Mouse (Mus musculus) ES-Bruce4 (cell line): ENCODE data around the gene Kifc1. TPM values are rescaled to one million over a fixed set of nuclear protein-coding genes. Genes with fewer than 3 reads are reported as not detected.

ENCODE experiments used
- H3K27ac ChIP-seq: 2 replicates; pipeline ENCODE4 v1.5.1; 2012; ENCODE audit warnings: low read length, inconsistent platforms; ENCODE audit not compliant: insufficient read depth
- H3K27me3 ChIP-seq: 2 replicates; pipeline ENCODE4 v1.6.1; 2012; ENCODE audit warnings: mild to moderate bottlenecking, low read length, inconsistent platforms; ENCODE audit not compliant: control insufficient read depth, poor library complexity, insufficient read depth, severe bottlenecking
- H3K36me3 ChIP-seq: 2 replicates; pipeline ENCODE4 v1.6.1; 2012; ENCODE audit warnings: inconsistent platforms, mild to moderate bottlenecking, low read length, moderate library complexity; ENCODE audit not compliant: control insufficient read depth, poor library complexity, insufficient read depth, severe bottlenecking
- H3K4me1 ChIP-seq: one replicate; pipeline ENCODE4 v1.8.1; 2011; ENCODE audit warnings: low read length; ENCODE audit not compliant: control insufficient read depth, insufficient read depth
- H3K4me3 ChIP-seq: 2 replicates; pipeline ENCODE4 v1.5.1; 2011; ENCODE audit warnings: low read depth, mild to moderate bottlenecking, low read length
- H3K9ac ChIP-seq: 2 replicates; pipeline ENCODE4 v1.6.1; 2012; ENCODE audit warnings: low read depth, mild to moderate bottlenecking, inconsistent platforms; ENCODE audit not compliant: poor library complexity, severe bottlenecking
- H3K9me3 ChIP-seq: replicated peaks from 2 replicates; pipeline ENCODE4 v1.6.1; 2012; ENCODE audit warnings: mild to moderate bottlenecking, low read length, inconsistent platforms; ENCODE audit not compliant: control insufficient read depth, poor library complexity, insufficient read depth, severe bottlenecking
- CTCF ChIP-seq: IDR thresholded peaks from one replicate; pipeline ENCODE4 v1.8.1; 2011; ENCODE audit warnings: low read depth, low read length
- EP300 ChIP-seq: IDR thresholded peaks from 2 replicates; pipeline ENCODE4 v1.6.1; 2011; ENCODE audit warnings: low read depth, low read length; ENCODE audit not compliant: insufficient read depth
- POLR2A ChIP-seq: IDR thresholded peaks from one replicate; pipeline ENCODE4 v1.8.1; 2011; ENCODE audit warnings: low read length; ENCODE audit not compliant: insufficient read depth
- polyA plus RNA-seq: library from polyadenylated mRNA; stranded (reverse); fragments of >200 nt; gene quantifications from 2 replicates; pipeline ENCODE4 v1.2.4, GENCODE M21; 2011; ENCODE audit warnings: low read depth; ENCODE audit not compliant: missing spikeins, insufficient read depth, insufficient read length

Kifc1 gene
- 155 and 186 TPM in 2 replicates for polyA plus RNA-seq

- H3K36me3 ChIP-seq, result peaks cover 17% of the 10 kb centered on the region
- H3K9ac ChIP-seq, result peak within 1 kb of the TSS; percentile 69
- H3K9me3 ChIP-seq, result no peaks in the 10 kb centered on the region
- peak within 1 kb of the TSS; percentile 23 for H3K27ac ChIP-seq
- H3K27me3 ChIP-seq, result no peaks in the 10 kb centered on the region
- H3K4me1 ChIP-seq, result peaks cover 1% of the 10 kb centered on the region
- peak; percentile 99 for TF ChIP-seq CTCF
- TF ChIP-seq EP300, result 0 out of 2 replicates have a peak, but pooled peaks have one; percentile 53
- TF ChIP-seq POLR2A, result peak; percentile 58
- H3K4me3 ChIP-seq, result peak within 1 kb of the TSS; percentile 70
Observed at GRCm38 (mm10) chr17:33890533-33891059, at the start of gene Kifc1. Gene Kifc1, minus strand, starts transcription at chr17:33890661.

- no peak overlapping the region for H3K27ac ChIP-seq
- H3K36me3 ChIP-seq, result peaks cover 13% of the 10 kb centered on the region
- peak overlapping the region; percentile 91; the same call in 1 of the 2 replicates for H3K4me3 ChIP-seq
- H3K9me3 ChIP-seq, result no peaks in the 10 kb centered on the region
- H3K27me3 ChIP-seq, result no peaks in the 10 kb centered on the region
- H3K4me1 ChIP-seq, result peaks cover 1% of the 10 kb centered on the region
- peak overlapping the region; percentile 77; the same call in 1 of the 2 replicates for H3K9ac ChIP-seq
- TF ChIP-seq EP300, result no peak
- no peak for TF ChIP-seq CTCF
- TF ChIP-seq POLR2A, result no peak
Observed at GRCm38 (mm10) chr17:33938783-33939182, 48.3 kb upstream of the Kifc1 start.

GRCm38 (mm10) chr17:33936993-33937392 is 46.5 kb upstream of the Kifc1 start:
- TF ChIP-seq POLR2A (no peak), EP300 (no peak)
- H3K27me3 ChIP-seq, result no peaks in the 10 kb centered on the region
- H3K36me3 ChIP-seq, result peaks cover 6% of the 10 kb centered on the region; the same call in 1 of the 2 replicates
- no peak overlapping the region for H3K4me3 ChIP-seq
- H3K4me1 ChIP-seq, result peaks cover 2% of the 10 kb centered on the region
- no peak overlapping the region for H3K9ac ChIP-seq
- H3K9me3 ChIP-seq, result no peaks in the 10 kb centered on the region
- H3K27ac ChIP-seq, result no peak overlapping the region

GRCm38 (mm10) chr17:33935422-33936055 is 45.1 kb upstream of the Kifc1 start:
- no peak overlapping the region for H3K27ac ChIP-seq
- H3K9me3 ChIP-seq, result no peaks in the 10 kb centered on the region
- H3K9ac ChIP-seq, result no peak overlapping the region
- TF ChIP-seq CTCF (no peak), EP300 (no peak), POLR2A (no peak)
- peaks cover 6% of the 10 kb centered on the region; the same call in 1 of the 2 replicates for H3K36me3 ChIP-seq
- H3K27me3 ChIP-seq, result no peaks in the 10 kb centered on the region
- peaks cover 2% of the 10 kb centered on the region for H3K4me1 ChIP-seq
- no peak overlapping the region for H3K4me3 ChIP-seq

- Histone ChIP-seq H3K27ac (no peak overlapping the region), H3K9ac (peak overlapping the region; percentile 18; the same call in 1 of the 2 replicates), H3K36me3 (peaks cover 6% of the 10 kb centered on the region; the same call in 1 of the 2 replicates), H3K27me3 (no peaks in the 10 kb centered on the region), H3K4me3 (no peak overlapping the region), H3K4me1 (peaks cover 2% of the 10 kb centered on the region), H3K9me3 (no peaks in the 10 kb centered on the region)
- TF ChIP-seq POLR2A (no peak), CTCF (no peak), EP300 (no peak)
Observed at GRCm38 (mm10) chr17:33932970-33933369, 42.5 kb upstream of the Kifc1 start.

- H3K4me1 ChIP-seq, result peaks cover 2% of the 10 kb centered on the region
- 0 out of 2 replicates have a peak, but pooled peaks cover 3% of the 10 kb centered on the region for H3K36me3 ChIP-seq
- H3K4me3 ChIP-seq, result no peak overlapping the region
- H3K27ac ChIP-seq, result no peak overlapping the region
- H3K27me3 ChIP-seq, result no peaks in the 10 kb centered on the region
- H3K9ac ChIP-seq, result no peak overlapping the region
- TF ChIP-seq CTCF (no peak), POLR2A (no peak), EP300 (no peak)
- no peaks in the 10 kb centered on the region for H3K9me3 ChIP-seq
Observed at GRCm38 (mm10) chr17:33932448-33932847, 42.0 kb upstream of the Kifc1 start.
